Mouse (Mus musculus): ENCODE data around the gene Sapcd2.

Sapcd2 gene

GRCm38 (mm10) chr2:25371764-25372643 is at the start of gene Sapcd2:
TSS of gene Sapcd2 (plus strand) at chr2:25372321.
- DNase-seq (ENCODE audit: low read depth), result peak; percentile 65

- DNase-seq (ENCODE audit: low read depth), result no peak
Measured at GRCm38 (mm10) chr2:25326036-25326435, 46.1 kb upstream of the Sapcd2 start.

GRCm38 (mm10) chr2:25328440-25328839 is 43.7 kb upstream of the Sapcd2 start:
- no peak for DNase-seq (ENCODE audit: low read depth)

- DNase-seq (ENCODE audit: low read depth), result no peak
Measured at GRCm38 (mm10) chr2:25331470-25331869, 40.7 kb upstream of the Sapcd2 start.

- DNase-seq (ENCODE audit: low read depth), result peak; percentile 98
Measured at GRCm38 (mm10) chr2:25332286-25333160, 39.6 kb upstream of the Sapcd2 start, which contains the start of gene Man1b1. TSS of gene Man1b1 (plus strand) at chr2:25332338.

- DNase-seq (ENCODE audit: low read depth), result no peak
Measured at GRCm38 (mm10) chr2:25333569-25333968, 38.6 kb upstream of the Sapcd2 start.

- no peak for DNase-seq (ENCODE audit: low read depth)
Measured at GRCm38 (mm10) chr2:25338303-25338702, 33.8 kb upstream of the Sapcd2 start.

- DNase-seq (ENCODE audit: low read depth), result no peak
Measured at GRCm38 (mm10) chr2:25348162-25348561, 24.0 kb upstream of the Sapcd2 start.

- DNase-seq (ENCODE audit: low read depth), result no peak
Measured at GRCm38 (mm10) chr2:25349499-25349898, 22.6 kb upstream of the Sapcd2 start.

- DNase-seq (ENCODE audit: low read depth), result no peak
Measured at GRCm38 (mm10) chr2:25350701-25351100, 21.4 kb upstream of the Sapcd2 start.

- no peak for DNase-seq (ENCODE audit: low read depth)
Measured at GRCm38 (mm10) chr2:25354211-25354610, 17.9 kb upstream of the Sapcd2 start.

GRCm38 (mm10) chr2:25355419-25356066 is 16.6 kb upstream of the Sapcd2 start:
- DNase-seq (ENCODE audit: low read depth), result no peak

- DNase-seq (ENCODE audit: low read depth), result peak; percentile 71
Measured at GRCm38 (mm10) chr2:25356208-25357079, 15.7 kb upstream of the Sapcd2 start, which contains the start of gene Dpp7. TSS of gene Dpp7 (minus strand) at chr2:25356359.

- no peak for DNase-seq (ENCODE audit: low read depth)
Measured at GRCm38 (mm10) chr2:25359848-25360247, 12.3 kb upstream of the Sapcd2 start.

- peak; percentile 43 for DNase-seq (ENCODE audit: low read depth)
Measured at GRCm38 (mm10) chr2:25363478-25364178, 8.5 kb upstream of the Sapcd2 start.

- DNase-seq (ENCODE audit: low read depth), result no peak
Measured at GRCm38 (mm10) chr2:25364313-25364712, 7.8 kb upstream of the Sapcd2 start.

GRCm38 (mm10) chr2:25364761-25365090 is 7.4 kb upstream of the Sapcd2 start:
- DNase-seq (ENCODE audit: low read depth), result no peak

- DNase-seq (ENCODE audit: low read depth), result peak; percentile 69
Measured at GRCm38 (mm10) chr2:25365091-25365761, 6.9 kb upstream of the Sapcd2 start, which contains the start of gene Uap1l1. TSS of gene Uap1l1 (minus strand) at chr2:25365682.

- no peak for DNase-seq (ENCODE audit: low read depth)
Measured at GRCm38 (mm10) chr2:25369996-25370395, 2.1 kb upstream of the Sapcd2 start.

Data from fibroblast of lung, adult 2 months (primary cell).